Mouse (Mus musculus) midbrain, embryonic 15.5 days (tissue): Measurements from ENCODE around the gene Galnt9. TPM values are rescaled to one million over a fixed set of nuclear protein-coding genes. Genes with fewer than 3 reads are reported as not detected.
A peak's percentile ranks its signal among the peaks of the same experiment; 100 is the strongest.

Experiments used
- ATAC-seq: fragments of 200-750 bp; cut with Nextera tagmentation; replicated peaks from 2 replicates; pipeline ENCODE4 v1.8.0; 2017; ENCODE audit warnings: moderate TSS enrichment
- H3K27ac ChIP-seq: fragments of 300-500 bp; sonication (generic); 2 replicates; pipeline ENCODE4 v1.5.1; 2015; ENCODE audit warnings: mild to moderate bottlenecking, inconsistent platforms
- H3K27me3 ChIP-seq: fragments of 300-500 bp; sonication (generic); replicated peaks from 2 replicates; pipeline ENCODE4 v1.6.1; 2015; ENCODE audit warnings: inconsistent platforms
- H3K36me3 ChIP-seq: fragments of 300-500 bp; sonication (generic); replicated peaks from 2 replicates; pipeline ENCODE4 v1.6.1; 2015; ENCODE audit warnings: inconsistent platforms
- H3K4me1 ChIP-seq: fragments of 300-500 bp; sonication (generic); 2 replicates; pipeline ENCODE4 v1.6.1; 2015; ENCODE audit warnings: inconsistent platforms
- H3K4me2 ChIP-seq: fragments of 300-500 bp; sonication (generic); 2 replicates; pipeline ENCODE4 v1.6.1; 2015; ENCODE audit warnings: inconsistent platforms, mild to moderate bottlenecking, moderate library complexity
- H3K4me3 ChIP-seq: fragments of 300-500 bp; sonication (generic); 2 replicates; pipeline ENCODE4 v1.5.1; 2015; ENCODE audit warnings: mild to moderate bottlenecking, inconsistent platforms
- H3K9ac ChIP-seq: fragments of 300-500 bp; sonication (generic); 2 replicates; pipeline ENCODE4 v1.6.1; 2015; ENCODE audit warnings: mild to moderate bottlenecking, inconsistent platforms
- H3K9me3 ChIP-seq: fragments of 300-500 bp; sonication (generic); 2 replicates; pipeline ENCODE4 v1.6.1; 2016; ENCODE audit warnings: inconsistent platforms
- WGBS: fragments of 180-500 bp; shearing (Covaris S2); methylation state at CpG from one replicate; pipeline ENCODE4 v1.1.7; 2015; ENCODE audit warnings: mixed read lengths; 5-methylcytosine and 5-hydroxymethylcytosine counted together
- polyA plus RNA-seq: library from polyadenylated mRNA; unstranded; fragments of >200 nt; fragmentation: Nextera tagmentation; extraction: Ambion mirVana; gene quantifications from 2 replicates; pipeline ENCODE4 v1.2.1, GENCODE M21; 2015

Gene Galnt9
- polyA plus RNA-seq, 1 experiment from 2014 or later, result 26.8 TPM

DNA sequence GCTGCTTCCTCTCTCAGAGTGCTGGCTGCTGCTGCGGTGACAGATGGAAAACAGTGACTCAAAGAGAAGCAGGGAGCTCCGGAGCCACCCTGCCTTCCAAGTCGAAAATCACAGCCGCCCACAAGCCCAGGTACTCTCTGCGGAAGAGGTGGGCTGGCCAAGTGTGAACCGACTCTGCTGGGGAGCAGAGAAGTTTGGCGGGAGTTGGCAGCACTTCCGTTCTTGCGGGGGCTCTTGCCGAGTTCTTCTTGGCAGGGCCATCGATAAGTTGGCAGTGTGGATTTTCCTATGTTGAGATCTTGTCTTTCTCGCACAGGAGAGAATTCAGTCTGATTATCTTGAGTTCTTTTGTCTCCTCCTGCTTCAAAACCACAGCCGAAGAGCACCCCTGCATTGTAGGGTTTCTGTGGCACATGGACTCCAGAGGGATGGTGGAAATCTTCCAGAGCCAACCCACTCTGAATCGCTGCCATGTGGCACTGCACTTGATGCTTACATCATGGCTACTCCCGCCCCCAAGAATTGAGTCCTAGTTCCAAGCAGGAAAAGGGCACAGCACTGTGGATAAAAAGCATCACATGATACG lies 18.7 kb downstream of the Galnt9 start:
- Histone ChIP-seq H3K9ac (no peak overlapping the region), H3K27me3 (no peaks in the 10 kb centered on the region), H3K4me2 (no peak overlapping the region), H3K4me1 (no peaks in the 10 kb centered on the region), H3K36me3 (no peaks in the 10 kb centered on the region), H3K4me3 (no peak overlapping the region), H3K9me3 (no peaks in the 10 kb centered on the region), H3K27ac (no peak overlapping the region)
- WGBS, result 83% methylated on average over 16 of the region's 16 CpGs
- ATAC-seq, result no peak

DNA sequence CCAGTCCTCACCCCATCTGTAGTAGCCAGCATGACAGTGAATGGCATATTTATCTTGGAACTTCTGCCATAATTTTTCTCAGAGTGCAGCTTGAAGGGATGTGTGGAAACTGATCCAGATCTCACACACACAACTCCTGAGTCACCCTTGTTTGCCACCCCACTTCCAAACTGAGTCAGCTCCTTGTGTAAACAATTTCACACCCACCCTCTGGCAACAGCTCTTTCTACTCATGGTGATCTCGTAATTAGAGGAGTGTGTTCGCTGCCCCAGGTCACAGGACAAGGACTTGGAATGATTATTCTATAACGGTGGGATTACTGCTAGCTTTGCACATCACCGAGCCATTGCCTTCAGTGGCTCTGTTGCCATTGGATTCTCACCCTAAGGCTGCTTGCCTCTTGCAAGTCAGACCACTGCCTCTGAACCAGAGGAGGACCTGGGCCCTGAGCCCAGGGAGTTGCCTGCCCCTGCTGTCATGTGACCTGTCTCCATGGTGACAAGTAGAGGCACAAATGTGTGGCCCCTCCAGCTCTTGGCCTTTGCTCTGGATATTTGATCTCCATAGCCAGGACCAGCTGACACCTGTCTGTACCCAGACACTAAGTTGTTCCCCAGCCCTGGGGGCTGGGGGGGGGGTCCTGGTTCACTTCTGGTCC lies 21.0 kb downstream of the Galnt9 start:
- no peak overlapping the region for H3K4me2 ChIP-seq
- H3K36me3 ChIP-seq, result no peaks in the 10 kb centered on the region
- H3K9ac ChIP-seq, result no peak overlapping the region
- no peaks in the 10 kb centered on the region for H3K4me1 ChIP-seq
- no peak for ATAC-seq
- no peaks in the 10 kb centered on the region for H3K9me3 ChIP-seq
- H3K4me3 ChIP-seq, result no peak overlapping the region
- 53% methylated on average over 4 of the region's 4 CpGs for WGBS
- no peaks in the 10 kb centered on the region for H3K27me3 ChIP-seq
- H3K27ac ChIP-seq, result no peak overlapping the region

GRCm38 (mm10) chr5:110567547-110567946 lies 23.4 kb downstream of the Galnt9 start:
- Histone ChIP-seq H3K27ac (no peak overlapping the region), H3K4me2 (no peak overlapping the region), H3K4me3 (no peak overlapping the region), H3K27me3 (no peaks in the 10 kb centered on the region), H3K4me1 (no peaks in the 10 kb centered on the region), H3K9me3 (no peaks in the 10 kb centered on the region), H3K36me3 (no peaks in the 10 kb centered on the region), H3K9ac (no peak overlapping the region)
- no peak for ATAC-seq
- WGBS, result 78% methylated on average over 2 of the region's 2 CpGs

DNA sequence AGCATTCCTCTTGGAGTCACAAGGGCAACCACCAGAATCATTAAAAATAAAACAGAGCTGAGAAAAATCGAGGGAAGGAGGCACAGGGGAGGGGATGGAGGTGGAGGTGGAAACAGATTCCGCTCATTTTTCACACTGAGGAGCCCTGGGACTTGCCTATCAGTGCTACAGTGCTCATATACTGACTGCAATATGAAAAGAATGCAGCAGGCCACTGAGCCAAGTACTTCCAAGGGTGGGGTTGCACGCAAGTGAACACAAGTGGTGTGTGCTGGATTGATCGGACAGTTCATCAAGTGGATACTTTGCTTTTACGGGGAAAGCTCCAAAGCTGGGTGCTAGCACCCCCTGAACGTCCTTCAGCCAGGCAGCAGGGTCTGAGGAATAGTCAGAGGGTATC lies 30.7 kb downstream of the Galnt9 start:
- no peaks in the 10 kb centered on the region for H3K36me3 ChIP-seq
- no peaks in the 10 kb centered on the region for H3K27me3 ChIP-seq
- ATAC-seq, result no peak
- no peak overlapping the region for H3K9ac ChIP-seq
- H3K27ac ChIP-seq, result no peak overlapping the region
- H3K4me2 ChIP-seq, result no peak overlapping the region
- no peaks in the 10 kb centered on the region for H3K9me3 ChIP-seq
- H3K4me1 ChIP-seq, result no peaks in the 10 kb centered on the region
- H3K4me3 ChIP-seq, result no peak overlapping the region
- 73% methylated on average over 6 of the region's 6 CpGs for WGBS

- H3K4me1 ChIP-seq, result peaks cover 11% of the 10 kb centered on the region
- no peak overlapping the region for H3K4me3 ChIP-seq
- WGBS, result 87% methylated on average over 4 of the region's 4 CpGs
- ATAC-seq, result no peak
- H3K9me3 ChIP-seq, result no peaks in the 10 kb centered on the region
- no peaks in the 10 kb centered on the region for H3K36me3 ChIP-seq
- H3K9ac ChIP-seq, result no peak overlapping the region
- H3K4me2 ChIP-seq, result no peak overlapping the region
- no peak overlapping the region for H3K27ac ChIP-seq
- no peaks in the 10 kb centered on the region for H3K27me3 ChIP-seq
Measured at GRCm38 (mm10) chr5:110579296-110579695, 35.1 kb downstream of the Galnt9 start.

DNA sequence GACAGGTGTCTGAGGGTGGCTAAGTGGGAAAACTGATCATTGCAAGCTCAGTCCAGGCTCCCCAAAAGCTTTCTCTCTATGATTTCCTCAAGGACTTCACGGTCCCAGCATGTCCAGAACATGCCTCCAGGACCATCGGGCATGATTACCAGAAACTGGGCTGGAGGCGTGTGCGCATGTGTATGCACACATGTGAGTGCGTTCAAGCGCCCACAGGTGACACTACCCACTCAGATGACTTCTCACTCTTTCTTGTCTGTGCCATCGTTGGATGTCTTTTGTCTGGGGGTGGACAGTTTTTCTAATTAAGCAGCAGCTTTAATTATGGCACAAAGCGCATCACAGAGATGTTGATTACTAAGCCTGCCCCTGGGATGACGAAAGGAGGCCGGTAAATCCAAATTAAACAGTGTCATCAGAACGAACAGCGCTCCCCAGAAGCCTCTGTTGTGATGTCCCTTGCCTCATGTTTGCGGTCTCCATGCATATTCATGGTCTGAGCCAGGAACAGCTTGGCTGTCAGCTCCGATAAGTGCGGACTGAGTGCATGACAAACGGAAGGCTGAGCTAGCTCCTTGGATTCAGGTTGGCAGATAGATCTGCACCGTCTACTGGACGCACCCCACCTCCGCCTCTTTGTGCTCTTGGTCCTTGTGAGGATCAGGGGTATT lies 36.5 kb downstream of the Galnt9 start:
- Histone ChIP-seq H3K27me3 (no peaks in the 10 kb centered on the region), H3K4me1 (peaks cover 11% of the 10 kb centered on the region), H3K36me3 (no peaks in the 10 kb centered on the region), H3K27ac (no peak overlapping the region), H3K4me2 (no peak overlapping the region), H3K9ac (no peak overlapping the region), H3K9me3 (no peaks in the 10 kb centered on the region), H3K4me3 (no peak overlapping the region)
- ATAC-seq, result peak; percentile 56
- WGBS, result 45% methylated on average over 19 of the region's 19 CpGs

GRCm38 (mm10) chr5:110582647-110583538 lies 38.7 kb downstream of the Galnt9 start:
- Histone ChIP-seq H3K9me3 (no peaks in the 10 kb centered on the region), H3K4me1 (peaks cover 11% of the 10 kb centered on the region), H3K36me3 (no peaks in the 10 kb centered on the region), H3K27ac (no peak overlapping the region), H3K9ac (no peak overlapping the region), H3K27me3 (no peaks in the 10 kb centered on the region), H3K4me3 (no peak overlapping the region), H3K4me2 (no peak overlapping the region)
- no peak for ATAC-seq
- 70% methylated on average over 10 of the region's 10 CpGs for WGBS

DNA sequence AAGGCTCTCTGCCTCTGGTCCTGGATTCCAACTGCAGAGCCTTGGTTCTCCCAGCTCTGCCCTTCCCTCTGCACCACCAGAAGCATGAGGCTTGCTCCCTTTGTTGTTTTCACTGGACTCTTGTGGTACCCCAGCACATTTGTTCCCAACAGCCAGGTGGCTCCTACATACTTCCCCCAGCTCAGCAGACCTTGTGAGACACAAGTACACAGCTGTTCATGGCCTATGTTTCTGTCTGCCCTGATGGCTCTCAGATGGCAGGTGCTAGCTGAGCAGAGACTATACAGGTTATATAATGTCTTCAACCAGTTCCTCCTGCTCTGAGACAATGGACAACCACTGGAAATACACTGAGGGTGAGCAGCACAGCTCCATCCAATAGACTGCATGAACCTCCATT lies 43.3 kb downstream of the Galnt9 start:
- Histone ChIP-seq H3K4me3 (no peak overlapping the region), H3K27ac (no peak overlapping the region), H3K4me2 (no peak overlapping the region), H3K27me3 (no peaks in the 10 kb centered on the region), H3K9ac (no peak overlapping the region), H3K36me3 (no peaks in the 10 kb centered on the region), H3K4me1 (no peaks in the 10 kb centered on the region), H3K9me3 (no peaks in the 10 kb centered on the region)
- no peak for ATAC-seq

GRCm38 (mm10) chr5:110589833-110590232 lies 45.7 kb downstream of the Galnt9 start:
- Histone ChIP-seq H3K9ac (no peak overlapping the region), H3K4me2 (no peak overlapping the region), H3K4me3 (no peak overlapping the region), H3K27me3 (no peaks in the 10 kb centered on the region), H3K36me3 (no peaks in the 10 kb centered on the region), H3K27ac (no peak overlapping the region), H3K9me3 (no peaks in the 10 kb centered on the region), H3K4me1 (no peaks in the 10 kb centered on the region)
- 96% methylated on average over 8 of the region's 8 CpGs for WGBS
- no peak for ATAC-seq

DNA sequence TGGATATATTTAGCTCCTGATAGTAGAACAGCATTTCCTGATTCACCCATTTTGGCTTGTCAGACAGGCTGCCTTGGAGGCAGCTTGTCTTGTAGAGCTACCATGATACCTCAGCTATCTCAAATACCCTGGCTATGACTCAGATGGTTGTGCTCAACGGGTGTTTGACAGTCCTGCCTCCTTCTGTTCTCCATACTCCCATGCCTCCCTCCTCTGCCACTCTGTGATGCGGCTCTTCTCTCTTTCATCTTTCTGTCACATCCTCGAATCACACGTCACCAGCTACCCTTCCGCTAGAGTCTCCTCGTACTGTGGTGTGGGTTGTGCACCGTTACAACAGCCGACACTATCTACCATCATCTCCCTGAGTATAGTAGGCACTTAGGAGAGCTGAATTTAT lies 50.3 kb downstream of the Galnt9 start:
- Histone ChIP-seq H3K4me1 (peaks cover 10% of the 10 kb centered on the region; the same call in 1 of the 2 replicates), H3K9ac (no peak overlapping the region), H3K36me3 (no peaks in the 10 kb centered on the region), H3K27ac (no peak overlapping the region), H3K27me3 (no peaks in the 10 kb centered on the region), H3K9me3 (no peaks in the 10 kb centered on the region), H3K4me3 (no peak overlapping the region), H3K4me2 (no peak overlapping the region)
- ATAC-seq, result no peak
- WGBS, result 88% methylated on average over 8 of the region's 8 CpGs

DNA sequence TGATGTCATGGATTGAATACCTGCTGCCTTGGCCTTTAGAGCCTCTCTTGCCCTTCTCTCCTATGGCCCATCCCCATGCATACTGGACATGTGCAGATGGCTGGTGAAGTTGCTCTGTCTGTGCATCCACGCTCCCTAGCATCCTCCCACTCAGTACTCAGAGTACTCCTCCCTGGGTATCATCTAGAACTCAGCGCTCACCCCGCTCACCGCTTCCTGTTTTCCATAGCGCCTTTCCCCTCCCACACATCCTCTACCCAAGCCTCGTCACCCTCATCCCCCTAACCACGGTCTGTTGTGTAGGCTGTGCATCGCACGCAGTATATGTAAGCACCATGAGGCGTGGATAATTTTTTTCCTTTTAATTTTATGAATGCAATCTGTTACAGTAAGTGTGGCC lies 51.2 kb downstream of the Galnt9 start:
- H3K4me3 ChIP-seq, result no peak overlapping the region
- ATAC-seq, result no peak
- no peaks in the 10 kb centered on the region for H3K9me3 ChIP-seq
- no peak overlapping the region for H3K4me2 ChIP-seq
- no peaks in the 10 kb centered on the region for H3K27me3 ChIP-seq
- H3K27ac ChIP-seq, result no peak overlapping the region
- H3K9ac ChIP-seq, result no peak overlapping the region
- WGBS, result 94% methylated on average over 10 of the region's 10 CpGs
- H3K4me1 ChIP-seq, result peaks cover 10% of the 10 kb centered on the region; the same call in 1 of the 2 replicates
- H3K36me3 ChIP-seq, result no peaks in the 10 kb centered on the region

GRCm38 (mm10) chr5:110596086-110596780 lies 52.1 kb downstream of the Galnt9 start:
- H3K27me3 ChIP-seq, result no peaks in the 10 kb centered on the region
- H3K36me3 ChIP-seq, result no peaks in the 10 kb centered on the region
- no peak overlapping the region for H3K4me2 ChIP-seq
- no peak overlapping the region for H3K9ac ChIP-seq
- WGBS, result 93% methylated on average over 15 of the region's 15 CpGs
- H3K4me1 ChIP-seq, result peaks cover 10% of the 10 kb centered on the region; the same call in 1 of the 2 replicates
- no peak overlapping the region for H3K27ac ChIP-seq
- ATAC-seq, result no peak
- no peaks in the 10 kb centered on the region for H3K9me3 ChIP-seq
- no peak overlapping the region for H3K4me3 ChIP-seq
